Mouse (Mus musculus): ENCODE measurements around the gene Tspan12. TPM values are rescaled to one million over a fixed set of nuclear protein-coding genes. Genes with fewer than 3 reads are reported as not detected.
A peak's percentile ranks its signal among the peaks of the same experiment; 100 is the strongest.

Gene Tspan12
- total RNA-seq, 1 experiment = 2.5 TPM

DNA sequence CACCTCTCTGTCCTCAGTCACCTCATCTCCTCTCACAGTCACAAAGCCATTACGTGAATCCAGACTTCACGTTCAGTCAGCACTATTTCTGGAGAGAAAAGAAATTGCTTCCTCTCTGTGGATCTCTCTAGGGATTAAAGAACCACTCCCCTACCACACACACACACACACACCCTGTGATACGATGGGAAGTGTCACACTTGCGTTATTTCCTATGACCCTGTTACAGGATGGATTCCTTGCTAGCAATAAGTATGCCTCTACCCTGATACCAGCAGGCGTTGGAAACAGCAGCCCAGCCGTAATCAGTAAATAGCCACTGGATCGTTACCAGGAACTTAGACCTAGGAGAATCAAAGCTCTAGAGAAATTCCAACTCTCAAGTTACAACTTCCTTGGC lies 3.6 kb upstream of the Tspan12 start:
- no peaks in the 10 kb centered on the region for H3K36me3 ChIP-seq (ENCODE audit: control insufficient read depth, insufficient read depth, low read length, poor library complexity, severe bottlenecking)
- in situ Hi-C loops (cut with MboI; ENCODE audit: low sequenced_read_pairs in 2 of 2, unreplicated experiment in 2 of 2) = no loop called here
- H3K9me3 ChIP-seq (ENCODE audit: control insufficient read depth, insufficient read depth, low read depth, low read length) = no peaks in the 10 kb centered on the region
- TF ChIP-seq MAFK (IDR thresholded peaks at IDR 0.05; ENCODE audit: insufficient read depth, low read depth, low read length) = no peak
- no peak for TF ChIP-seq HCFC1 (IDR thresholded peaks at IDR 0.05; ENCODE audit: borderline replicate concordance, insufficient read depth, low read length)
- no peak for TF ChIP-seq CHD2 (IDR thresholded peaks at IDR 0.05; ENCODE audit: low read depth, low read length)
- H3K27ac ChIP-seq (ENCODE audit: insufficient read depth, low read depth, low read length, poor library complexity, severe bottlenecking) = no peak overlapping the region
- no peak overlapping the region for H3K4me3 ChIP-seq (ENCODE audit: insufficient read depth in 1 of 2, low read depth in 1 of 2, low read length in 2 of 2, poor library complexity in 1 of 2, severe bottlenecking in 1 of 2)
- H3K9ac ChIP-seq (ENCODE audit: insufficient read depth, low read depth, low read length, poor library complexity, severe bottlenecking) = no peak overlapping the region
- H3K4me1 ChIP-seq (ENCODE audit: control insufficient read depth in 2 of 2, insufficient read depth in 2 of 2, low read length in 2 of 2, poor library complexity in 1 of 2) = 0 out of 4 replicates have a peak, but pooled peaks cover 0 to 2% of the 10 kb centered on the region in 2 experiments
- no peak for DNase-seq (ENCODE audit: low read depth, low spot score)

DNA sequence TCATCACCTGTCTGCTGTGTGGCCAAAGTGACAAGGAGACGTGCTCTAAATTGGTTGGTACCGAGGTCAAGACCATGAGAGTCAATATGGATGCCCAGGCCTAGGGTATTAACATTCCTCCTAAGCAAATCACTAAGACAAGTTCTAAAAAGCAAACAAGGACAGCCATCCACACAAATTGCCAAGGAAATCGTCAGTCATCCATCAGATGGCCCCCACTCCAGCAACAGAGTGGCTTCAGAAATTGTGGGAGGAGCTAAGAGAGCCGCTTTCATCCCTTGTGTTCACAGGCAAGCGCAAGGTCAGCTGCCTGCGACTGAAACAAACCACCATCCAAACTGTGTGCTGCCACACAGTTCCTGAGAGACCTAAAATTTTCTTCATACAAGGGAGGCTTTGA lies 1.0 kb upstream of the Tspan12 start:
- Histone ChIP-seq H3K27ac (ENCODE audit: insufficient read depth, low read depth, low read length, poor library complexity, severe bottlenecking) (no peak overlapping the region), H3K9me3 (ENCODE audit: control insufficient read depth, insufficient read depth, low read depth, low read length) (no peaks in the 10 kb centered on the region), H3K9ac (ENCODE audit: insufficient read depth, low read depth, low read length, poor library complexity, severe bottlenecking) (no peak overlapping the region), H3K4me3 (ENCODE audit: insufficient read depth in 1 of 2, low read depth in 1 of 2, low read length in 2 of 2, poor library complexity in 1 of 2, severe bottlenecking in 1 of 2) (no peak overlapping the region), H3K4me1 (ENCODE audit: control insufficient read depth in 2 of 2, insufficient read depth in 2 of 2, low read length in 2 of 2, poor library complexity in 1 of 2) (0 out of 4 replicates have a peak, but pooled peaks cover 0 to 2% of the 10 kb centered on the region in 2 experiments), H3K36me3 (ENCODE audit: control insufficient read depth, insufficient read depth, low read length, poor library complexity, severe bottlenecking) (no peaks in the 10 kb centered on the region)
- TF ChIP-seq CHD2 (IDR thresholded peaks at IDR 0.05; ENCODE audit: low read depth, low read length) (no peak), ZNF384 (IDR thresholded peaks at IDR 0.05; ENCODE audit: low read depth, low read length) (no peak), MAFK (IDR thresholded peaks at IDR 0.05; ENCODE audit: insufficient read depth, low read depth, low read length) (no peak), HCFC1 (IDR thresholded peaks at IDR 0.05; ENCODE audit: borderline replicate concordance, insufficient read depth, low read length) (no peak), ZC3H11A (IDR thresholded peaks at IDR 0.05; ENCODE audit: borderline replicate concordance, low read depth, low read length) (no peak)
- no peak for DNase-seq (ENCODE audit: low read depth, low spot score)
- in situ Hi-C loops (cut with MboI; ENCODE audit: low sequenced_read_pairs in 2 of 2, unreplicated experiment in 2 of 2) = no loop called here

DNA sequence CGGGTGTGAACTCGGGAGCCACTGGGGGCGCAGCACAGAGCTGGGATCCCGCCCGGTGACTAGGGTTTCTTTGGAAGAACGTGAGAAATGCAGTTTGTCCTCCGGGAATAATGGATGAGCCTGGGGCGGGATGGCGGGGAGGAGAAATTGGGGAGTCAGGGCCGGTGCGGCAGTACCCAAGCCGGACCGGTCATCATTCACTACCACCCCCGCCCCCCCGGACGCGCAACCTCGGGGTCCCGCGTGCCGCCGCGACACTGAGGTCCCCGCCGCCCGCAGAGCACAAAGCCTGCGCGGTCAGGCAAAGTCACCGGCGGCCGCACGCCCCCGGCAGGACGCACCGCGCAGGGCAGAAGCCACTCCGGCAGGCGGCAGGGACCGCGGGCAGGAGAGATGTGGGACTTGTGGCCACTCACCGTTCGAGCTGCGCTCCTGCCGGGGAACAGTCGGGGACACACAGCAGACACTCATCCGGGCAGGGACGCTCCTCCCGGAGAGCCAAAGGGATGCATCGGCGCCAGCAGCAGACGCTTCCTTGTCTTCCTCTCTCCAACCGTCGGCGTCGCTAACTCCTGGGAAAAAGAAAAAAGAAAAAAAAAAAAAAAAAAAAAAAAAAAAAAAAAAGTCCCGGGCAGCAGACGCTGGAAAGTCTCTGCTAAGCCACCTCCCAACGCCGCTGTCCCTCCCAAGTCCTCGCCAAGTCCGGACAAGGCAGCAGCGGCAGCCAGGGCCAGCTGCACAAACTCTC lies 545 bp downstream of the Tspan12 start:
- in situ Hi-C loops (cut with MboI; ENCODE audit: low sequenced_read_pairs in 2 of 2, unreplicated experiment in 2 of 2) = no loop called here
- H3K27ac ChIP-seq (ENCODE audit: insufficient read depth, low read depth, low read length, poor library complexity, severe bottlenecking) = no peak overlapping the region
- no peaks in the 10 kb centered on the region for H3K36me3 ChIP-seq (ENCODE audit: control insufficient read depth, insufficient read depth, low read length, poor library complexity, severe bottlenecking)
- 0 out of 4 replicates have a peak, but pooled peaks cover 0 to 2% of the 10 kb centered on the region in 2 experiments for H3K4me1 ChIP-seq (ENCODE audit: control insufficient read depth in 2 of 2, insufficient read depth in 2 of 2, low read length in 2 of 2, poor library complexity in 1 of 2)
- no peaks in the 10 kb centered on the region for H3K9me3 ChIP-seq (ENCODE audit: control insufficient read depth, insufficient read depth, low read depth, low read length)
- TF ChIP-seq ZC3H11A (IDR thresholded peaks at IDR 0.05; ENCODE audit: borderline replicate concordance, low read depth, low read length) (no peak), ZNF384 (IDR thresholded peaks at IDR 0.05; ENCODE audit: low read depth, low read length) (peak; percentile 96)
- peak; percentile 50 for DNase-seq (ENCODE audit: low read depth, low spot score)
- H3K9ac ChIP-seq (ENCODE audit: insufficient read depth, low read depth, low read length, poor library complexity, severe bottlenecking) = peak overlapping the region; percentile 55
- peak overlapping the region; percentile 79 for H3K4me3 ChIP-seq (ENCODE audit: insufficient read depth in 1 of 2, low read depth in 1 of 2, low read length in 2 of 2, poor library complexity in 1 of 2, severe bottlenecking in 1 of 2)

DNA sequence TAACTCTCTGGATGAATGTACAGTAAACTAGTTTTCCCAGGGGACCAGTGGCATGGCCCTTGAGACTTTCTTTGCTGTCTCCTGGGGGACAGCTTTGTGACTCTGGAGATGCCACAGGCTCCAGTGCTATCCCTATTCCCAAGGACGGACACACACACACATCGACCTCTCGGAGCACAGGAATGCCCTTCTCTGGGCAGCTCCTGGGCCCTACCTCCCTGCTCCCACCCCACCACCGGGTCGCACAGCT lies 1.0 kb downstream of the Tspan12 start:
- H3K9me3 ChIP-seq (ENCODE audit: control insufficient read depth, insufficient read depth, low read depth, low read length) = no peaks in the 10 kb centered on the region
- TF ChIP-seq ZNF384 (IDR thresholded peaks at IDR 0.05; ENCODE audit: low read depth, low read length) = no peak
- no peak for TF ChIP-seq ZC3H11A (IDR thresholded peaks at IDR 0.05; ENCODE audit: borderline replicate concordance, low read depth, low read length)
- TF ChIP-seq HCFC1 (IDR thresholded peaks at IDR 0.05; ENCODE audit: borderline replicate concordance, insufficient read depth, low read length) = no peak
- no peak for TF ChIP-seq CHD2 (IDR thresholded peaks at IDR 0.05; ENCODE audit: low read depth, low read length)
- no peak for TF ChIP-seq MAFK (IDR thresholded peaks at IDR 0.05; ENCODE audit: insufficient read depth, low read depth, low read length)
- peak overlapping the region; percentile 79 for H3K4me3 ChIP-seq (ENCODE audit: insufficient read depth in 1 of 2, low read depth in 1 of 2, low read length in 2 of 2, poor library complexity in 1 of 2, severe bottlenecking in 1 of 2)
- no peaks in the 10 kb centered on the region for H3K36me3 ChIP-seq (ENCODE audit: control insufficient read depth, insufficient read depth, low read length, poor library complexity, severe bottlenecking)
- H3K4me1 ChIP-seq (ENCODE audit: control insufficient read depth in 2 of 2, insufficient read depth in 2 of 2, low read length in 2 of 2, poor library complexity in 1 of 2) = 0 out of 4 replicates have a peak, but pooled peaks cover 0 to 2% of the 10 kb centered on the region in 2 experiments
- no peak for DNase-seq (ENCODE audit: low read depth, low spot score)
- no peak overlapping the region for H3K27ac ChIP-seq (ENCODE audit: insufficient read depth, low read depth, low read length, poor library complexity, severe bottlenecking)
- in situ Hi-C loops (cut with MboI; ENCODE audit: low sequenced_read_pairs in 2 of 2, unreplicated experiment in 2 of 2) = no loop called here
- peak overlapping the region; percentile 55 for H3K9ac ChIP-seq (ENCODE audit: insufficient read depth, low read depth, low read length, poor library complexity, severe bottlenecking)
